Mouse (Mus musculus) midbrain, embryonic 11.5 days (tissue): ENCODE measurements around the gene Gm20683. TPM values are rescaled to one million over a fixed set of nuclear protein-coding genes. Genes with fewer than 3 reads are reported as not detected.

Experiments
- ATAC-seq: fragments of 200-750 bp; cut with Nextera tagmentation; 2 replicates; pipeline ENCODE4 v1.8.0; 2017; ENCODE audit warnings: moderate TSS enrichment, moderate library complexity; ENCODE audit not compliant: low FRiP score
- DNase-seq: peaks from one replicate; pipeline ENCODE4 v3.0.0; 2015; ENCODE audit warnings: low spot score; ENCODE audit errors: missing footprints
- H3K27ac ChIP-seq: fragments of 300-500 bp; sonication (generic); 2 replicates; pipeline ENCODE4 v1.5.1; 2014; ENCODE audit warnings: low read depth, low read length
- H3K27me3 ChIP-seq: fragments of 300-500 bp; sonication (generic); 2 replicates; pipeline ENCODE4 v1.6.1; 2014; ENCODE audit warnings: mild to moderate bottlenecking, low read length, moderate library complexity, mixed read lengths; ENCODE audit not compliant: control insufficient read depth, insufficient read depth
- H3K36me3 ChIP-seq: fragments of 300-500 bp; sonication (generic); 2 replicates; pipeline ENCODE4 v1.6.1; 2014; ENCODE audit warnings: mild to moderate bottlenecking, low read length, moderate library complexity, mixed read lengths; ENCODE audit not compliant: control insufficient read depth, insufficient read depth
- H3K4me1 ChIP-seq: fragments of 300-500 bp; sonication (generic); 2 replicates; pipeline ENCODE4 v1.6.1; 2014; ENCODE audit warnings: low read length; ENCODE audit not compliant: control insufficient read depth, insufficient read depth
- H3K4me2 ChIP-seq: fragments of 300-500 bp; sonication (generic); 2 replicates; pipeline ENCODE4 v1.6.1; 2014; ENCODE audit warnings: mild to moderate bottlenecking, moderate library complexity
- H3K4me3 ChIP-seq: fragments of 300-500 bp; sonication (generic); 2 replicates; pipeline ENCODE4 v1.5.1; 2014; ENCODE audit warnings: low read depth, low read length
- H3K9ac ChIP-seq: fragments of 300-500 bp; sonication (generic); 2 replicates; pipeline ENCODE4 v1.6.1; 2014; ENCODE audit warnings: low read length
- H3K9me3 ChIP-seq: fragments of 300-500 bp; sonication (generic); 2 replicates; pipeline ENCODE4 v1.6.1; 2016; ENCODE audit warnings: low read length; ENCODE audit not compliant: control insufficient read depth
- WGBS: fragments of 180-500 bp; shearing (Covaris S2); extraction: QIAGEN DNeasy Blood & Tissue Kit; methylation state at CpG from one replicate; pipeline ENCODE4 v1.1.7; 2014; 5-methylcytosine and 5-hydroxymethylcytosine counted together
- microRNA-seq: library from miRNA; unstranded; fragments of <30 nt; microRNA quantifications from one replicate; pipeline ENCODE4, GENCODE M21; 2017
- polyA plus RNA-seq: library from polyadenylated mRNA; unstranded; fragments of >200 nt; fragmentation: Nextera tagmentation; extraction: Ambion mirVana; gene quantifications from 2 replicates; pipeline ENCODE4 v1.2.1, GENCODE M21; 2014

The Gm20683 gene
- polyA plus RNA-seq, 1 experiment from 2014 or later: 1.2 TPM

GRCm38 (mm10) chr17:25791320-25791842 lies 50.2 kb downstream of the Gm20683 start:
- Histone ChIP-seq H3K27me3 (no peaks in the 10 kb centered on the region), H3K9ac (peak overlapping the region; percentile 87), H3K4me3 (peak overlapping the region; percentile 82), H3K4me1 (peaks cover 48% of the 10 kb centered on the region), H3K27ac (peak overlapping the region; percentile 75; the same call in 1 of the 2 replicates), H3K4me2 (peak overlapping the region; percentile 98), H3K9me3 (no peaks in the 10 kb centered on the region), H3K36me3 (0 out of 2 replicates have a peak, but pooled peaks cover 2% of the 10 kb centered on the region)
- ATAC-seq (0 out of 2 replicates have a peak, but pooled peaks have one; percentile 0), DNase-seq (no peak)
- 27% methylated on average over 19 of the region's 19 CpGs for WGBS

GRCm38 (mm10) chr17:25786781-25787504 lies 54.6 kb downstream of the Gm20683 start:
- Histone ChIP-seq H3K4me1 (peaks cover 28% of the 10 kb centered on the region), H3K4me3 (no peak overlapping the region), H3K27me3 (no peaks in the 10 kb centered on the region), H3K36me3 (peaks cover 20% of the 10 kb centered on the region), H3K9ac (no peak overlapping the region), H3K27ac (no peak overlapping the region), H3K9me3 (no peaks in the 10 kb centered on the region), H3K4me2 (no peak overlapping the region)
- ATAC-seq (no peak), DNase-seq (no peak)
- 95% methylated on average over 9 of the region's 9 CpGs for WGBS

GRCm38 (mm10) chr17:25786280-25786679 lies 55.3 kb downstream of the Gm20683 start, which contains the start of gene Ccdc78:
Gene Ccdc78 (plus strand): TSS chr17:25786580.
- ATAC-seq (no peak), DNase-seq (no peak)
- Histone ChIP-seq H3K9me3 (no peaks in the 10 kb centered on the region), H3K4me3 (peak within 1 kb of the TSS; percentile 66), H3K9ac (peak within 1 kb of the TSS; percentile 89), H3K27ac (peak within 1 kb of the TSS; percentile 73), H3K27me3 (no peaks in the 10 kb centered on the region), H3K4me2 (peak within 1 kb of the TSS; percentile 57), H3K4me1 (peaks cover 25% of the 10 kb centered on the region), H3K36me3 (peaks cover 22% of the 10 kb centered on the region)
- 89% methylated on average over 3 of the region's 3 CpGs for WGBS

GRCm38 (mm10) chr17:25785281-25785745 lies 56.2 kb downstream of the Gm20683 start, which contains the start of gene Haghl:
Gene Haghl (minus strand): TSS chr17:25785673.
- WGBS: 0% methylated on average over 23 of the region's 23 CpGs
- Histone ChIP-seq H3K9me3 (no peaks in the 10 kb centered on the region), H3K27ac (peak within 1 kb of the TSS; percentile 73), H3K4me1 (peaks cover 18% of the 10 kb centered on the region), H3K4me2 (peak within 1 kb of the TSS; percentile 57), H3K36me3 (peaks cover 22% of the 10 kb centered on the region), H3K27me3 (no peaks in the 10 kb centered on the region), H3K4me3 (peak within 1 kb of the TSS; percentile 66), H3K9ac (peak within 1 kb of the TSS; percentile 89)
- DNase-seq (peak; percentile 100), ATAC-seq (peak; percentile 85)

Small RNA genes within 50 kb of the gene (microRNA-seq; reads per million reads assigned to microRNA genes)
- gene Mir3082: 0.57 reads per million

Other genes starting within 250 kb of the Gm20683 start
- gene Gng13, start 124.6 kb downstream of the Gm20683 start, polyA plus RNA-seq: 0.77 and 1.3 TPM in 2 replicates
- 15.0 and 17.3 TPM in 2 replicates for gene Chtf18, start 114.3 kb downstream of the Gm20683 start, polyA plus RNA-seq
- gene Rpusd1, start 114.1 kb downstream of the Gm20683 start, polyA plus RNA-seq: 16.0 and 19.8 TPM in 2 replicates
- not detected in 2 replicates for gene Mslnl, start 105.7 kb downstream of the Gm20683 start, polyA plus RNA-seq
- gene Msln, start 87.4 kb downstream of the Gm20683 start, polyA plus RNA-seq: not detected in 2 replicates
- 22.2 and 23.4 TPM in 2 replicates for gene Narfl, start 68.0 kb downstream of the Gm20683 start, polyA plus RNA-seq
- gene Haghl, start 56.1 kb downstream of the Gm20683 start, polyA plus RNA-seq: 76.4 and 77.1 TPM in 2 replicates
- 0.11 and 0.34 TPM in 2 replicates for gene Ccdc78, start 55.2 kb downstream of the Gm20683 start, polyA plus RNA-seq
- gene Fam173a, start 48.9 kb downstream of the Gm20683 start, polyA plus RNA-seq: 69.1 and 71.4 TPM in 2 replicates
- gene AC134908.4, start 46.1 kb downstream of the Gm20683 start, polyA plus RNA-seq: not detected in 2 replicates
- gene Metrn, start 44.6 kb downstream of the Gm20683 start, polyA plus RNA-seq: 21.3 and 32.1 TPM in 2 replicates
- gene Fbxl16, start 32.7 kb downstream of the Gm20683 start, polyA plus RNA-seq: 11.2 and 12.0 TPM in 2 replicates
- 23.7 and 27.4 TPM in 2 replicates for gene Wdr24, start 18.1 kb downstream of the Gm20683 start, polyA plus RNA-seq
- gene Jmjd8, start 12.9 kb downstream of the Gm20683 start, polyA plus RNA-seq: 50.3 and 54.1 TPM in 2 replicates
- gene Stub1, start 8.4 kb downstream of the Gm20683 start, polyA plus RNA-seq: 280 and 296 TPM in 2 replicates
- 2.3 and 3.2 TPM in 2 replicates for gene Rhbdl1, start 4.5 kb downstream of the Gm20683 start, polyA plus RNA-seq
- 7.0 and 8.7 TPM in 2 replicates for gene Rhot2, start 3.1 kb upstream of the Gm20683 start, polyA plus RNA-seq
- gene Wdr90, start 19.7 kb upstream of the Gm20683 start, polyA plus RNA-seq: 15.7 and 17.8 TPM in 2 replicates
- gene Mcrip2, start 27.0 kb upstream of the Gm20683 start, polyA plus RNA-seq: 6.1 and 7.0 TPM in 2 replicates
- 57.1 and 60.1 TPM in 2 replicates for gene Mettl26, start 33.3 kb upstream of the Gm20683 start, polyA plus RNA-seq
- gene Wfikkn1, start 39.1 kb upstream of the Gm20683 start, polyA plus RNA-seq: 0.91 and 1.1 TPM in 2 replicates
- gene Rab40c, start 78.0 kb upstream of the Gm20683 start, polyA plus RNA-seq: 15.0 and 15.9 TPM in 2 replicates
- gene Pigq, start 103.2 kb upstream of the Gm20683 start, polyA plus RNA-seq: 47.2 and 50.9 TPM in 2 replicates
- gene Nhlrc4, start 103.2 kb upstream of the Gm20683 start, polyA plus RNA-seq: 0.37 TPM in 1 of 2 replicates, not detected in the other
- not detected in 2 replicates for gene A930017K11Rik, start 110.8 kb upstream of the Gm20683 start, polyA plus RNA-seq
- 19.0 and 21.5 TPM in 2 replicates for gene Capn15, start 144.0 kb upstream of the Gm20683 start, polyA plus RNA-seq
- gene Rab11fip3, start 227.8 kb upstream of the Gm20683 start, polyA plus RNA-seq: 18.1 and 18.2 TPM in 2 replicates
- gene Decr2, start 248.6 kb upstream of the Gm20683 start, polyA plus RNA-seq: 17.0 and 18.1 TPM in 2 replicates